Mouse (Mus musculus) thymus, adult 2 months (tissue): ENCODE results near the gene Zbtb20. TPM values are rescaled to one million over a fixed set of nuclear protein-coding genes. Genes with fewer than 3 reads are reported as not detected.

Experiments used
- DNase-seq: peaks from one replicate; pipeline ENCODE4 v3.0.0; 2021
- H3K27ac ChIP-seq: fragments of 200-500 bp; 2 replicates; pipeline ENCODE4 v1.5.1; 2012; ENCODE audit warnings: low read length, control low read depth; ENCODE audit not compliant: control insufficient read depth, insufficient read depth
- H3K27me3 ChIP-seq: fragments of 200-500 bp; 2 replicates; pipeline ENCODE4 v1.6.1; 2012; ENCODE audit warnings: mild to moderate bottlenecking, low read length, moderate library complexity, mixed read lengths; ENCODE audit not compliant: control insufficient read depth, insufficient read depth
- H3K36me3 ChIP-seq: fragments of 200-500 bp; 2 replicates; pipeline ENCODE4 v1.6.1; 2012; ENCODE audit warnings: mild to moderate bottlenecking, low read length, moderate library complexity; ENCODE audit not compliant: control insufficient read depth, insufficient read depth
- H3K4me1 ChIP-seq: fragments of 200-500 bp; replicated peaks from 2 replicates; pipeline ENCODE4 v1.6.1; 2012; ENCODE audit warnings: low read length; ENCODE audit not compliant: control insufficient read depth, insufficient read depth
- H3K4me3 ChIP-seq: fragments of 200-500 bp; 2 replicates; pipeline ENCODE4 v1.5.1; 2012; ENCODE audit warnings: mild to moderate bottlenecking, low read length, control low read depth, moderate library complexity; ENCODE audit not compliant: control insufficient read depth, insufficient read depth
- CTCF ChIP-seq: fragments of 200-500 bp; IDR thresholded peaks from 2 replicates; pipeline ENCODE4 v1.5.1; 2012; ENCODE audit warnings: mild to moderate bottlenecking, control low read depth, low read length, moderate library complexity, borderline replicate concordance; ENCODE audit not compliant: control insufficient read depth, poor library complexity, insufficient read depth; ENCODE audit errors: extremely low read depth
- POLR2A ChIP-seq: fragments of 200-500 bp; IDR thresholded peaks from 2 replicates; pipeline ENCODE4 v1.6.1; 2012; ENCODE audit warnings: mild to moderate bottlenecking, low read length, control low read depth, moderate library complexity; ENCODE audit not compliant: control insufficient read depth, poor library complexity, insufficient read depth; ENCODE audit errors: extremely low read depth
- WGBS: fragments of 180-500 bp; shearing (Covaris S2); methylation state at CpG from one replicate; pipeline ENCODE4 v1.1.7; 2018; 5-methylcytosine and 5-hydroxymethylcytosine counted together
- polyA plus RNA-seq: library from polyadenylated mRNA; depleted of rRNA; stranded (reverse); fragments of >200 nt; gene quantifications from 2 replicates; pipeline ENCODE4 v1.2.3, GENCODE M21; 2012

Zbtb20 gene
- polyA plus RNA-seq, 1 experiment: 19.1 TPM

DNA sequence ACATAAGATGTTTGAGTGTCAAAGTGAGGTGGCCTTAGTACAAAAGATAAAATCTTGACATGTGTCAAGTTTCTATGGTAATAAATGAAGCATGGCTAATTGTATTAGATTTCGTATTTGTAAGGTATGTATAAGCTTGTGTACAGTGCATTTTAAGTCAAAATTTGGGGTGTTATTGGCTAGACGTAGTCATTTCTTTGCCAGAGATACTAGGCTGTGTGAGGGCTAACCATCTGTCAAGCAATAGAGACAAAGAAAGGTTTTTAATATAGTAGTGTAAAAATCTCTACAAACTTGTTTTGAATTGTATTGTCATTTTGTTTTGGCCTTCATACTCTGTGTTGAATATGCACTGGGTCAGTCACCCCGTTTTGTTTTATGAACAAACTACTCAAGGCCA, 4.4 kb downstream of the Zbtb20 start:
- WGBS: 91% methylated on average over 3 of the region's 3 CpGs
- TF ChIP-seq CTCF (no peak), POLR2A (no peak)
- Histone ChIP-seq H3K27me3 (no peaks in the 10 kb centered on the region), H3K27ac (no peak overlapping the region), H3K4me3 (no peak overlapping the region), H3K4me1 (no peaks in the 10 kb centered on the region), H3K36me3 (no peaks in the 10 kb centered on the region)
- DNase-seq: no peak

DNA sequence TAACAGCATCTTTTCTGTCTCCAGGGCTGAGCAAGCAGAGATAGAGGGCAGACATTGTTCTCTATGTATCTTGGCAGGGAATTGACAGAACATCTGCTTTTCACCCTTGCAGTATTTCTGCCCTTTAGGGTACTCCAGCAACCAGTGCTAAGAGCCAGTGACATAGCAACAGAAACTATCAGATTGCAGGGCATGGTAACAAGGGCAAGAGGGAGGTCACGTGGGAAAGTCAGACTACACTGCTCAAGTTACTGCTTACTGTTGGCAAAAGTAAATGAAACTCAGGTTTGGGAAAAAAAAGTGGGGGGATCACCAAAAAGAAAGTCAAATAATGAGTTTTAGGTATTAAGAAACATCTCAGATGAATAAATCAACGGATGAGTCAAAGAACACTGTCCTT, 9.9 kb downstream of the Zbtb20 start:
- Histone ChIP-seq H3K27me3 (no peaks in the 10 kb centered on the region), H3K36me3 (no peaks in the 10 kb centered on the region), H3K4me3 (no peak overlapping the region), H3K4me1 (no peaks in the 10 kb centered on the region), H3K27ac (no peak overlapping the region)
- TF ChIP-seq CTCF: no peak
- no peak for TF ChIP-seq POLR2A
- 95% methylated on average over 2 of the region's 2 CpGs for WGBS
- no peak for DNase-seq

DNA sequence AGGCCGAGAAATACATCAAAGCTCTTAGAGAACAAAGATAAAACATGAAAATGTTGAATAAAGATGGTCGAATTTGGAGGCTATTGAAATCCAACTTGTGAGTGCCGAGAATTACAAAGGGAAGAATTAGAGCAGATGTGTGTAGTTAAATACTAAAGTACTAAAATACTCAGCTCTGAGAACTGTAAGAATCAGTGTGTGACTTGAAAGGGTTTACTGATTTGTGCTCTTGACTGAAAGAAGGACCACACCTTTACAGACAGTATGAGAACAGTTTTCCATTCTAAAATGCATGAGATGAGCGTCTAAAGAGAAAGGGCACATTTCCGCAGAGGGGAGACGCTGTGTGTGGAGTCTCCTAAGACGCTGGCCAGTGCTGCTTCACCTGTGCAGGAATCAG, 10.3 kb downstream of the Zbtb20 start:
- WGBS: 95% methylated on average over 7 of the region's 7 CpGs
- Histone ChIP-seq H3K4me1 (no peaks in the 10 kb centered on the region), H3K27me3 (no peaks in the 10 kb centered on the region), H3K4me3 (no peak overlapping the region), H3K36me3 (no peaks in the 10 kb centered on the region), H3K27ac (no peak overlapping the region)
- no peak for DNase-seq
- TF ChIP-seq POLR2A: no peak
- TF ChIP-seq CTCF: no peak

DNA sequence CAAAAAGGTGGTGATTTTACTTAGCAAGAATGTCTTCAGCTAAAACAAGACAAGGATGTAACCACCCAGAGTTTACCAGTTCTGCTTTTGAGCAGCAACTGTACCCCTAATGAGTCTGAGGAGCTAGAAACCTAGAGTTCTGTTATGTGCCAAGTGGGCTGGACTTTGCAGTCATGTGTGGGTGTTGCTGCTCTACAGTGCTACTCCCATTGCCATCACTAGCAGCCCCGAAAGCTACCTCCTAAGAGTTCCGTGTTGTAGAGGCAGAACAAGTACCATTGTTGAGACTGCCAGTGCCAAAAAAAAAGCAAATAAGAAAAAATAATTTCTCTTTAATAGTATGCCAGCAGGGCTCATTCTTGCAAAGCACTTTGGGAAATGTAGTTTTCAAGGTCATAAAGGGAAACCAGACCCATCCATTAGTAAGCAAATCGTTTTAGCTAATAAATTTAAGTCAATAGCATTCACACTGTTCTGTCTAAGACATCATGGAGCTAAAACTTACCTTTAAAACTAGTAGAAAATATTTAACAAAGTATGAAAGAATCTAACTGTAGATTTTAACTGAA, 21.5 kb downstream of the Zbtb20 start:
- Histone ChIP-seq H3K36me3 (no peaks in the 10 kb centered on the region), H3K4me3 (no peak overlapping the region), H3K27ac (no peak overlapping the region), H3K27me3 (no peaks in the 10 kb centered on the region), H3K4me1 (no peaks in the 10 kb centered on the region)
- TF ChIP-seq POLR2A: no peak
- no peak for TF ChIP-seq CTCF
- no peak for DNase-seq
- 59% methylated on average over 3 of the region's 3 CpGs for WGBS

DNA sequence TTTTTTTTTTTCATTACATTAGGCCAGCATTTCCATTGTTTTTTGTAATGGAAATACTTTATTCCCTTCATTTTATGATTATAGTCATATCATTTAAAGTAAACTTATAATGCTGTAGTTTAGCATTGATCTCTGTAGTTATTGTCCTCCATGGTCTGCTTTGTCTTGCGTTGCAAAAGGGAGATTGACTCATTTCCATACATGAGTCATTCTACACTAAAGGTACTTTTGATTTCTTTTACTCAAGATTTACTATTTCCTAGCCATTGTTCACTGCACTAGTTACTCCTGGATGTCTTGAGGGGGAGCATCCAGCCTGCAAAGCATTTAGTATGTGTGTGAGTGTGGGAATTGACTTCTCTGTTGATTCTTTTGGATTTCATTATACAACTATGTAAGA, 24.6 kb downstream of the Zbtb20 start:
- 98% methylated on average over 1 of the region's 1 CpGs for WGBS
- TF ChIP-seq POLR2A (no peak), CTCF (no peak)
- Histone ChIP-seq H3K27ac (no peak overlapping the region), H3K36me3 (no peaks in the 10 kb centered on the region), H3K27me3 (no peaks in the 10 kb centered on the region), H3K4me1 (no peaks in the 10 kb centered on the region), H3K4me3 (no peak overlapping the region)
- no peak for DNase-seq

DNA sequence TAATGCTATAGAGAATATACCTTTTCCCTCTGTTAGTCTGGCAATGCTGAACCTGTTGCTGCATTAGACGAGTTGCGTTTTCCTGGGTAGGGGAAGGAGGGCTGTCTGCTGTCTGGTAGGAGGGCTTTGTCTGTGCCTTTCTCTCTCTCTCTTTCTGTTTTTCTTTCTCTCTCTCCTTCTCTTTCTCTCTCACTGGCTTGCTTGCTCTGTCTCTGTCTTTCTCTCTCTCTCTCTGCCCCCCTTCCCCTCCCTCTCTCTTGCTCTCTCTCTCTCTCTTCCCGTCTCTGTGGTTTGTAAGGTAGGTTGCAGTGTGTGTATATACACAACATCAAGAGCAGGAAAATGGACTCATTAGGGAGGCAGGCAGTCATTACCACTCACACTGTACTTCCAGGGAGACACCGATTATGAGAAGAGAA, 31.6 kb downstream of the Zbtb20 start:
- Histone ChIP-seq H3K4me3 (peak overlapping the region; percentile 59), H3K4me1 (peaks cover 3% of the 10 kb centered on the region), H3K27ac (peak overlapping the region; percentile 96), H3K27me3 (no peaks in the 10 kb centered on the region), H3K36me3 (no peaks in the 10 kb centered on the region)
- peak; percentile 56 for DNase-seq
- under 1% methylated on average over 4 of the region's 4 CpGs for WGBS
- no peak for TF ChIP-seq POLR2A

DNA sequence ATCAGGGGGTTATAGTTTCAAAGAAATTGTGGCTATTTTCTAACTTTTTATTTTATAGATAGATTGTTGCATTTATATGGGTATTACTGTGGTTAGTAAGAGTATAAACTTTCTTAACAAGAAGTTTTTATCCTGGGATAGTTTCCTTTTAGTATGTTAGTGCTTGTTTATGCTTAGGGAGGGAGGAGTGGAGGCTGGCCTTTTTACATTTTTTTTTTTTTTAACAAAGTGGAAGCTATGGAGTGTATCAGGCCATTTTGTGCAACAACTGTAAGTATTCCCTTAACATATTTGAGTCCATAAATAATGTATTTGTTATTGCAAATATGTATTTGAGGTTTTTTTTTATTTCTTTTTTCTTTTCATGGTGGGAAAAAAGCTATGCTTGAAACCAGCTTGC, 32.7 kb downstream of the Zbtb20 start:
- TF ChIP-seq POLR2A (no peak), CTCF (no peak)
- H3K4me3 ChIP-seq: no peak overlapping the region
- peaks cover 3% of the 10 kb centered on the region for H3K4me1 ChIP-seq
- no peak for DNase-seq
- no peak overlapping the region for H3K27ac ChIP-seq
- H3K36me3 ChIP-seq: no peaks in the 10 kb centered on the region
- H3K27me3 ChIP-seq: no peaks in the 10 kb centered on the region
